Mouse (Mus musculus) midbrain, embryonic 10.5 days (tissue): Measurements from ENCODE around the gene Tnfrsf13c. TPM values are rescaled to one million over a fixed set of nuclear protein-coding genes. Genes with fewer than 3 reads are reported as not detected.

Experiments
- DNase-seq: peaks from one replicate; pipeline ENCODE4 v3.0.0-alpha.2; 2017; ENCODE audit warnings: low spot score
- H3K27ac ChIP-seq: fragments of 300-500 bp; sonication (generic); replicated peaks from 2 replicates; pipeline ENCODE4 v1.5.1; 2016; ENCODE audit warnings: mild to moderate bottlenecking
- H3K27me3 ChIP-seq: fragments of 300-500 bp; sonication (generic); 2 replicates; pipeline ENCODE4 v1.6.1; 2016; ENCODE audit warnings: low read depth, mild to moderate bottlenecking; ENCODE audit not compliant: poor library complexity, severe bottlenecking
- H3K36me3 ChIP-seq: fragments of 300-500 bp; sonication (generic); 2 replicates; pipeline ENCODE4 v1.6.1; 2016; ENCODE audit warnings: mild to moderate bottlenecking, moderate library complexity
- H3K4me1 ChIP-seq: fragments of 300-500 bp; sonication (generic); 2 replicates; pipeline ENCODE4 v1.6.1; 2016
- H3K4me3 ChIP-seq: fragments of 300-500 bp; sonication (generic); 2 replicates; pipeline ENCODE4 v1.5.1; 2016; ENCODE audit warnings: mild to moderate bottlenecking, moderate library complexity
- H3K9me3 ChIP-seq: fragments of 300-500 bp; sonication (generic); replicated peaks from 2 replicates; pipeline ENCODE4 v1.6.1; 2016; ENCODE audit warnings: mild to moderate bottlenecking
- WGBS: fragments of 180-500 bp; shearing (Covaris S2); methylation state at CpG from one replicate; pipeline ENCODE4 v1.1.7; 2016; 5-methylcytosine and 5-hydroxymethylcytosine counted together
- polyA plus RNA-seq: library from polyadenylated mRNA; unstranded; fragments of >200 nt; fragmentation: Nextera tagmentation; extraction: Ambion mirVana; gene quantifications from 2 replicates; pipeline ENCODE4 v1.2.1, GENCODE M21; 2016

Tnfrsf13c gene
- polyA plus RNA-seq = 0.07 TPM in 1 of 2 replicates, not detected in the other

- Histone ChIP-seq H3K27ac (peak within 1 kb of the TSS; percentile 65), H3K4me3 (peak within 1 kb of the TSS; percentile 54), H3K27me3 (peaks cover 69% of the 10 kb centered on the region), H3K9me3 (no peaks in the 10 kb centered on the region), H3K4me1 (peaks cover 45% of the 10 kb centered on the region), H3K36me3 (no peaks in the 10 kb centered on the region)
- DNase-seq = no peak
- 1% methylated on average over 44 of the region's 44 CpGs for WGBS
Observed at GRCm38 (mm10) chr15:82223657-82224601, at the start of gene Tnfrsf13c. Gene Tnfrsf13c (minus strand): TSS chr15:82224369.

- H3K27me3 ChIP-seq = peaks cover 41% of the 10 kb centered on the region
- no peak overlapping the region for H3K4me3 ChIP-seq
- no peak overlapping the region for H3K27ac ChIP-seq
- no peaks in the 10 kb centered on the region for H3K9me3 ChIP-seq
- WGBS = 86% methylated on average over 6 of the region's 6 CpGs
- no peak for DNase-seq
- peaks cover 9% of the 10 kb centered on the region for H3K36me3 ChIP-seq
- H3K4me1 ChIP-seq = peaks cover 80% of the 10 kb centered on the region
Observed at GRCm38 (mm10) chr15:82272295-82272694, 48.1 kb upstream of the Tnfrsf13c start.

- Histone ChIP-seq H3K9me3 (no peaks in the 10 kb centered on the region), H3K27ac (peak overlapping the region; percentile 39; the same call in 1 of the 2 replicates), H3K27me3 (peaks cover 41% of the 10 kb centered on the region), H3K4me1 (peaks cover 69% of the 10 kb centered on the region), H3K4me3 (no peak overlapping the region), H3K36me3 (no peaks in the 10 kb centered on the region)
- WGBS = 3% methylated on average over 5 of the region's 5 CpGs
- peak; percentile 85 for DNase-seq
Observed at GRCm38 (mm10) chr15:82271201-82271600, 47.0 kb upstream of the Tnfrsf13c start.

- DNase-seq = no peak
- H3K4me3 ChIP-seq = no peak overlapping the region
- peak overlapping the region; percentile 74 for H3K27ac ChIP-seq
- H3K4me1 ChIP-seq = peaks cover 52% of the 10 kb centered on the region
- WGBS = 84% methylated on average over 9 of the region's 9 CpGs
- H3K27me3 ChIP-seq = peaks cover 25% of the 10 kb centered on the region
- no peaks in the 10 kb centered on the region for H3K9me3 ChIP-seq
- H3K36me3 ChIP-seq = no peaks in the 10 kb centered on the region
Observed at GRCm38 (mm10) chr15:82268783-82269182, 44.6 kb upstream of the Tnfrsf13c start.

GRCm38 (mm10) chr15:82268185-82268584 is 44.0 kb upstream of the Tnfrsf13c start:
- Histone ChIP-seq H3K4me1 (peaks cover 47% of the 10 kb centered on the region), H3K27me3 (peaks cover 19% of the 10 kb centered on the region), H3K27ac (peak overlapping the region; percentile 74), H3K4me3 (no peak overlapping the region), H3K36me3 (no peaks in the 10 kb centered on the region), H3K9me3 (no peaks in the 10 kb centered on the region)
- 12% methylated on average over 3 of the region's 3 CpGs for WGBS
- peak; percentile 69 for DNase-seq

GRCm38 (mm10) chr15:82266356-82266755 is 42.2 kb upstream of the Tnfrsf13c start:
- H3K9me3 ChIP-seq = no peaks in the 10 kb centered on the region
- H3K27ac ChIP-seq = no peak overlapping the region
- H3K36me3 ChIP-seq = no peaks in the 10 kb centered on the region
- WGBS = 17% methylated on average over 6 of the region's 6 CpGs
- peak; percentile 72 for DNase-seq
- peaks cover under 1% of the 10 kb centered on the region; the same call in 1 of the 2 replicates for H3K27me3 ChIP-seq
- H3K4me3 ChIP-seq = no peak overlapping the region
- peaks cover 40% of the 10 kb centered on the region for H3K4me1 ChIP-seq

- H3K27me3 ChIP-seq = peaks cover 11% of the 10 kb centered on the region
- DNase-seq = peak; percentile 76
- no peak overlapping the region for H3K27ac ChIP-seq
- WGBS = 13% methylated on average over 16 of the region's 16 CpGs
- no peaks in the 10 kb centered on the region for H3K36me3 ChIP-seq
- peaks cover 29% of the 10 kb centered on the region for H3K4me1 ChIP-seq
- no peaks in the 10 kb centered on the region for H3K9me3 ChIP-seq
- H3K4me3 ChIP-seq = no peak overlapping the region
Observed at GRCm38 (mm10) chr15:82259510-82259909, 35.3 kb upstream of the Tnfrsf13c start.

GRCm38 (mm10) chr15:82255944-82256383 is 31.8 kb upstream of the Tnfrsf13c start:
- H3K27ac ChIP-seq = peak overlapping the region; percentile 76
- peaks cover 11% of the 10 kb centered on the region for H3K27me3 ChIP-seq
- DNase-seq = peak; percentile 60
- WGBS = 20% methylated on average over 10 of the region's 10 CpGs
- peaks cover 28% of the 10 kb centered on the region for H3K4me1 ChIP-seq
- H3K4me3 ChIP-seq = peak overlapping the region; percentile 45
- H3K9me3 ChIP-seq = no peaks in the 10 kb centered on the region
- H3K36me3 ChIP-seq = no peaks in the 10 kb centered on the region

- Histone ChIP-seq H3K36me3 (no peaks in the 10 kb centered on the region), H3K27ac (peak overlapping the region; percentile 76; the same call in 1 of the 2 replicates), H3K4me3 (no peak overlapping the region), H3K4me1 (peaks cover 28% of the 10 kb centered on the region), H3K27me3 (peaks cover 7% of the 10 kb centered on the region), H3K9me3 (no peaks in the 10 kb centered on the region)
- WGBS = 45% methylated on average over 4 of the region's 4 CpGs
- no peak for DNase-seq
Observed at GRCm38 (mm10) chr15:82255248-82255647, 31.1 kb upstream of the Tnfrsf13c start.

- DNase-seq = no peak
- 89% methylated on average over 6 of the region's 6 CpGs for WGBS
- no peak within 1 kb of the TSS for H3K27ac ChIP-seq
- peaks cover 25% of the 10 kb centered on the region for H3K4me1 ChIP-seq
- H3K4me3 ChIP-seq = no peak within 1 kb of the TSS
- H3K9me3 ChIP-seq = no peaks in the 10 kb centered on the region
- no peaks in the 10 kb centered on the region for H3K36me3 ChIP-seq
- H3K27me3 ChIP-seq = no peaks in the 10 kb centered on the region
Observed at GRCm38 (mm10) chr15:82252097-82252496, 27.9 kb upstream of the Tnfrsf13c start, which contains the start of gene 1500009C09Rik. Gene 1500009C09Rik (plus strand): TSS chr15:82252397.

- Histone ChIP-seq H3K9me3 (no peaks in the 10 kb centered on the region), H3K36me3 (no peaks in the 10 kb centered on the region), H3K4me1 (peaks cover 20% of the 10 kb centered on the region), H3K27ac (no peak overlapping the region), H3K27me3 (no peaks in the 10 kb centered on the region), H3K4me3 (no peak overlapping the region)
- 94% methylated on average over 3 of the region's 3 CpGs for WGBS
- no peak for DNase-seq
Observed at GRCm38 (mm10) chr15:82251579-82251978, 27.4 kb upstream of the Tnfrsf13c start.

- WGBS = 83% methylated on average over 3 of the region's 3 CpGs
- Histone ChIP-seq H3K9me3 (no peaks in the 10 kb centered on the region), H3K4me3 (no peak overlapping the region), H3K27me3 (no peaks in the 10 kb centered on the region; the same call in 1 of the 2 replicates), H3K27ac (no peak overlapping the region), H3K4me1 (peaks cover 14% of the 10 kb centered on the region), H3K36me3 (no peaks in the 10 kb centered on the region)
- no peak for DNase-seq
Observed at GRCm38 (mm10) chr15:82247131-82247776, 23.1 kb upstream of the Tnfrsf13c start.
